Mouse (Mus musculus) cortical plate, adult 2 months (tissue): Measurements from ENCODE around the gene Slc2a4. TPM values are rescaled to one million over a fixed set of nuclear protein-coding genes. Genes with fewer than 3 reads are reported as not detected.

Experiments
- H3K27ac ChIP-seq: fragments of 200-500 bp; 2 replicates; pipeline ENCODE4 v1.5.1; 2012; ENCODE audit warnings: low read length, control low read depth, inconsistent platforms; ENCODE audit not compliant: insufficient read depth
- H3K4me1 ChIP-seq: fragments of 200-500 bp; 2 replicates; pipeline ENCODE4 v1.6.1; 2011; ENCODE audit warnings: low read length; ENCODE audit not compliant: control insufficient read depth, insufficient read depth
- H3K4me3 ChIP-seq: fragments of 200-500 bp; 2 replicates; pipeline ENCODE4 v1.5.1; 2011; ENCODE audit warnings: mild to moderate bottlenecking, low read length, control low read depth; ENCODE audit not compliant: insufficient read depth
- CTCF ChIP-seq: fragments of 200-500 bp; IDR thresholded peaks from 2 replicates; pipeline ENCODE4 v1.5.1; 2011; ENCODE audit warnings: mild to moderate bottlenecking, control low read depth, low read length; ENCODE audit not compliant: insufficient read depth; ENCODE audit errors: extremely low read depth
- POLR2A ChIP-seq: fragments of 200-500 bp; IDR thresholded peaks from 2 replicates; pipeline ENCODE4 v1.6.1; 2011; ENCODE audit warnings: mild to moderate bottlenecking, low read length, control low read depth; ENCODE audit not compliant: insufficient read depth; ENCODE audit errors: extremely low read depth
- polyA plus RNA-seq: library from polyadenylated mRNA; depleted of rRNA; stranded (reverse); fragments of >200 nt; gene quantifications from 2 replicates; pipeline ENCODE4 v1.2.3, GENCODE M21; 2012; rRNA removed

The Slc2a4 gene
- polyA plus RNA-seq, result 1.5 and 1.7 TPM in 2 replicates

DNA sequence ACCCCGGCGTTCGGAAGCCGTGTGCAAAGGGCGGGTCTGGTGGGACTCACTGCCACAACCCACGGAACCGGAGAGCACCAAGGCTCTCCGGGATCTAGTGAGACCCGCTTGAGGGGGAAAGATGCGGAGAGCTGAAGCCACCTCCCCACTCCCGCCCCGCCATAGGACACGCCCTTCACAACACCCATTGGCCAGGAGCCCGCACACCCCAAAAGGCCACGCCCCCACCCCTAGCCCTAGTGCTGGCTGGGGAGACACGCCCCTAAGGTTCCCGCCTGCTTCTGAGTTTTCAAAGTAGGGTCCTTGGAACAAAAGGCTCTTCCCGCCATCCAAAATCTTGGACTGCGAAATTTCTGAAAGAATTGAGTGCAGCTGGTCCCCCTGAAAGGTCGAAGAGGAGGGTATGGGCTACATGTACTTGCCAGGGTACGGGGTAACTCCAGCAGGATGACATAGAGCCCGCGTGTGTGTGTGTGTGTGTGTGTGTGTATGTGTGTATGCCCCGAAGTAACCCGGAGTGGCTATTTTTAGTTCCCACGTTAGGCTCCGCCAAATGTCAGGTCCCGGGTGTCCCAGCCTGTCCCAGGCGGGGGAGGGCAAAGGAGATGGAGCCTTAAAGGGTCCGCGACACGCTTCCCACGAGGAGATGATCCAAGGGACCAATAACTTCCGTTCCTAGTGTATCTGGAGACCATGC is at the start of gene Slc2a4:
Gene Slc2a4 (minus strand): TSS at position 123 of the 697 bp plus-strand sequence.
- no peak for TF ChIP-seq CTCF
- TF ChIP-seq POLR2A, result no peak
- Histone ChIP-seq H3K27ac (no peak within 1 kb of the TSS), H3K4me3 (no peak within 1 kb of the TSS), H3K4me1 (no peaks in the 10 kb centered on the region)

DNA sequence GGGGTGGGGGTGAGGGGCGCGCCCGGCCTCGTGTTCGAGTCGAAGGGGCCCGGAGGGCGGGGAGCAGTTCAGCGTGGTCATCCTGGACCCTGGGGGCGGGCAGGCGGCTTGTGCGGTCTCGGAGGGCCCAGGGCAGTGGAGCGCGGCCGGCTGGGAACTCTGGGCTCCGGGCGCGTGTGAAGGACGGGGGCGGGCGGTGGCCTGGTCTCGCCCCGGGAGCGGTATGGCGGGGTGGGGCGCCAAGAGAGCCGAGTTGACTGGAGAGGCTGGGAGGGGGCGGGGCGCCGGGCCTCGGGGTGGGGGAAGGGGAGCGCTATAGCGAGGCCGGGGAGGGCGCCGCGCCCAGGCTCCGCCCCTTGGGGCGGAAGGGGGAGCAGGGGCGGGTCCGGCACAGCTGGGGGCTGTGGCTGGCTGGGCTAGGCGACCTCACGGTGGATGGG is 49.1 kb upstream of the Slc2a4 start:
- peak overlapping the region; percentile 84 for H3K4me3 ChIP-seq
- TF ChIP-seq POLR2A (no peak), CTCF (no peak)
- H3K4me1 ChIP-seq, result peaks cover 6% of the 10 kb centered on the region; the same call in 1 of the 2 replicates
- peak overlapping the region; percentile 75; the same call in 1 of the 2 replicates for H3K27ac ChIP-seq

DNA sequence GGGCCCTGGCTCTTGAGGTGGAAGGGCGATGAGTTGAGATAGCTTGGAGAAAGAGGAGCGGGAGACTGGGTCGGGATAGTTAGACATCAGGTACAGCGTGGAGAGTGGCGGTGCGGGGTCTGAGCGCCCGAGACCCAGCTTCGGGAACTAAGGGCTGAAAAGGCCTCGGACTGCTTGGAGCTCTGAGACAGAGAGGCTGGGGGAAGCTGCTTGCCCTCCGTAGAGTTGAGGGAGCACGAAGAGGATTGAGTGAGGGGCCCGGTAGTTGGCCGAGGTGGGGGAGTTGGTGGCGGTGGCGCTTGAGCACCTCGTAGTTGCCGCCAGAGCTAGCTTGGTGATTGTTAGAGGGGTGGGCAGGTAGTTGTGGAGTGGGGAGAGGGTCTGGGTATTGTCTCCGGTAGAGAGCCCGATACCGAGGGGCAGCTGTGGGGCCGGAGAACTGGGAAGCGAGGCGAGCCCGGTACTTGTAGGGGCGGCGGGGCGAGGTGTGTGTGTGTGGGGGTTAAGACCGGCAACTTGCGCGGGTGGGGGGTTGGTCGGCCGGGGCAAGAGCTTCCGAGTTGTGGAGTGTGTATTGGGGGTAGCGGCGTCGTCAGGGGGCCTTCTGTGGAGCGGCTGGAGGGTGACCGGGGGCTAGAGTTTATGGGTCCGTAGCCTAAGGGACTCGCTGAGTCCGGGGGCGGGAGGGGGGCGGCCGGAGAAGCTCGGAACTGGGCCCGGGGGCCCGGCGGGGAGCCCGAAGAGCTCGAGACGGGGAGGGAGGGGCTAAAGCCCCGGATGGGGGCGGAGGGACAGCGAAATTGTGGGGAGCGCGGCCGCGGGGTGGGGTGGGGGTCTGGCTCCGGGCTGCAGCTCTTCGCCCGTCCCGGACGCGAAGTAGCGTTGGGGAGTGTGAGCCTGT is 48.4 kb upstream of the Slc2a4 start:
- TF ChIP-seq POLR2A, result no peak
- TF ChIP-seq CTCF, result no peak
- Histone ChIP-seq H3K27ac (peak overlapping the region; percentile 75), H3K4me1 (peaks cover 6% of the 10 kb centered on the region; the same call in 1 of the 2 replicates), H3K4me3 (peak overlapping the region; percentile 84)

DNA sequence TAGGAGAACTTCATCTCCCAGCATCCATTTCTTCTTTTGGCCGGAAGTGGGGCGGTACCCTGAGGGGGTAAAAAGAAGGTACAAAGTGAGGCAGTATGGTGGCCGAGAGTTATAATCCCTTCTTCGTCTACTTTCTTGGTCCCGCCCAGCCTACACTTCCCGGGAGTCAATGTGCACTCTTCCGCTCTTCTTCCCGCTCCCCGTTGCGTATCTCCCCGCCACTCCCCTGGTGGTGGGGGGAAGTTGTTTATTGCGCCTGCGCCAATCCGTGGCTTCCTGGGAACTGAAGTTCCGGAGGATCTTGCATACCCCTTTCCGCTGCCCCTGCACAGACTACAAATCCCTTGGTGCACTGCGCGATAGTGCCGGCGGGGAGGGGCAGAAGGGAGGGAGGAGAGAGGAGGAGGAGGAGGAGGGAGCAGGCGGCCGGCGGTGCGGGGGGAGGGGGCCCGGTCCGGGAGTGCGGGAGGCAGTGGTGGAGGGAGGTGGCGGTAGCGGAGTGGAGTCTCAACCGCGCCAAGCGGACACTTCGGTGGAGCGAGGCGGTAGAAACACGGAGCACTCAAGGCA is 47.5 kb upstream of the Slc2a4 start, which contains the start of gene Phf23:
Gene Phf23 (plus strand): TSS at position 387 of the 570 bp plus-strand sequence.
- Histone ChIP-seq H3K4me3 (peak within 1 kb of the TSS; percentile 84), H3K4me1 (peaks cover 6% of the 10 kb centered on the region; the same call in 1 of the 2 replicates), H3K27ac (peak within 1 kb of the TSS; percentile 61)
- TF ChIP-seq CTCF (no peak), POLR2A (peak; percentile 44; the same call in 1 of the 2 replicates)

DNA sequence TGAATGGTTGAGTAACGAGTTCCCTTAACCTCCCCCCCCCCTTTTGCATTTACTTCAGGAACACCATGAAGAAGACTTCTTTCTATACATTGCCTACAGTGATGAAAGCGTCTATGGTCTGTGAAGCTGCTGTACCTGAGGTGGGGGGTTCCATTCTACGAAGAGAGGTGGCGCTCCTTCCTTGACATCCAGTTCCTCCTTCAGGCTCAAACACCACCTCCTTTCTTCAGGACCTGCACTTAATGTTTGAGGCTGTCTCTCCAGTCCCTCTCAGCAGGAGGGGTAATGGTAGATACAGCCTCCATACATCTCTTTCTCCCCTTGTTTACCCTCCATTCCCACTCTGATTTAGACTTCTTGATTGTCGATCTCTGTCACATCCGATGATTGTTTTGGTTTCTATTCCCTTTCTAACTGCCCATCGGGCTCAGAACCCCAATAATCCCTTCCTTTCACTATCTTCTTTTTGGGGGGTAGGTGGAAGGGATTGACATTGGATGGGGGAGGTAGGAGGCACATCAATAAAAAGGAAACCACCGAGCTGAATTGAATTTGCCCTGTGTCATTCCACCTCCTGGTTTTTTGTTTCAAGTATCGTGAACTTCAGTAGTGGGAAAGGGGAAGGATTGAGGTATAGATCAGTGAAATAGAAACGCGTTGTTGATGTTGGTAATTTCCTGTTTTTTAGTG is 46.6 kb upstream of the Slc2a4 start:
- no peak overlapping the region for H3K4me3 ChIP-seq
- TF ChIP-seq POLR2A, result no peak
- no peak for TF ChIP-seq CTCF
- H3K27ac ChIP-seq, result no peak overlapping the region
- H3K4me1 ChIP-seq, result peaks cover 6% of the 10 kb centered on the region; the same call in 1 of the 2 replicates

DNA sequence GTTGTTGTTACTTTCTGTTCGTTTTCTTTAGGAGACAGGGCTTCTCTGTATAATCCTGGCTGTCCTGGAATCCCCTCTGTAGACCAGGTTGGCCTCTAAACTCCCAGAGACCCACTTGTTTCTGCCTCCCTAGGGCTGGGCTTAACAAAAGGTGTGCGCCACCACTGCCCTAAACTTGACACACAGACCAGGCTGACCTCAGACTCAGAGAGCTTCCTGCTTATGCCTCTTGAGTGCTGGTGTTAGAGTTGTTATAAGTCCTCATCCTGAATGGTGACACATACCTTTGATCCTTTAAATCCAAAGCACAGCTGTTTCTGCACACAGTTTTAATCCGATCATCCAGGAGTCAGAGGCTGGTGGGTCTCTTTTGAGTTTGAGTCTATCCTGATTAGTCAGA is 44.9 kb upstream of the Slc2a4 start:
- Histone ChIP-seq H3K27ac (no peak overlapping the region), H3K4me3 (peak overlapping the region; percentile 89; the same call in 1 of the 2 replicates), H3K4me1 (peaks cover 6% of the 10 kb centered on the region; the same call in 1 of the 2 replicates)
- no peak for TF ChIP-seq POLR2A
- TF ChIP-seq CTCF, result no peak

DNA sequence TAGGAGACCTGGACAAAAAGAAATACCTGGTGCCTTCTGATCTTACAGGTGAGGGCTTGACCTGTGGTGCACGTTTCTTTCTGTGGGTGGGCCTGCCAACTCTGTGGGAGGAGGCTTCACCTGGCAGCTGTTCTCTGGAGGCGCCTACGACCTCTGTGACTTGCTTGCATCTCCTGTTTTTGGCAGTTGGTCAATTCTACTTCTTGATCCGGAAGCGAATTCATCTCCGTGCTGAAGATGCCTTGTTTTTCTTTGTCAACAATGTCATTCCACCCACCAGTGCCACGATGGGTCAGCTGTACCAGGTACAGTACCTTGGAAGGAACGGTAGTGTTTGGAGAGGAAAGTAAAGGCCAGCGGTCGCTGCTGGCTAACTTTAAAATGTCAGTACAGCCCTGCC is 44.4 kb upstream of the Slc2a4 start:
- TF ChIP-seq POLR2A (no peak), CTCF (no peak)
- Histone ChIP-seq H3K27ac (no peak overlapping the region), H3K4me3 (peak overlapping the region; percentile 89), H3K4me1 (peaks cover 6% of the 10 kb centered on the region; the same call in 1 of the 2 replicates)

DNA sequence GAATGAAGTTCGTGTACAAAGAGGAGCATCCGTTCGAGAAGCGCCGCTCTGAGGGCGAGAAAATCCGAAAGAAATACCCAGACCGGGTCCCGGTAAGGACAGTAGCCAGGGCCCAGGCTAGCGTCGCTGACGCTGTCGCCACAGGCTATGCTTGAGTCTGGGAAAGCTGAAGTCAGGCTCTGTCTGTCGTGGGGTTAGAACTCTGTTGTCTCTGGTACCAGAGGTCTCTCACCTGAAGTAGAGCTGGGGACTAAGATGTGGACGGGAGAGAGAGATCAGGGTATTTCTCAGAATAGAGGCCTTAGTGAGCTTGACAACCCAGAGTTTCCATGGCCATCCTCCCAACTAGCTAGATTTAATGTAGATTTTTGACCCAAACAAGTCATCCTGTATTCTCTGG is 43.7 kb upstream of the Slc2a4 start:
- Histone ChIP-seq H3K4me1 (peaks cover 6% of the 10 kb centered on the region; the same call in 1 of the 2 replicates), H3K27ac (peak overlapping the region; percentile 87), H3K4me3 (peak overlapping the region; percentile 89)
- TF ChIP-seq CTCF, result no peak
- no peak for TF ChIP-seq POLR2A
